Mouse (Mus musculus): ENCODE results near the gene Drd2.
A peak's percentile ranks its signal among the peaks of the same experiment; 100 is the strongest.

Drd2 gene

DNA sequence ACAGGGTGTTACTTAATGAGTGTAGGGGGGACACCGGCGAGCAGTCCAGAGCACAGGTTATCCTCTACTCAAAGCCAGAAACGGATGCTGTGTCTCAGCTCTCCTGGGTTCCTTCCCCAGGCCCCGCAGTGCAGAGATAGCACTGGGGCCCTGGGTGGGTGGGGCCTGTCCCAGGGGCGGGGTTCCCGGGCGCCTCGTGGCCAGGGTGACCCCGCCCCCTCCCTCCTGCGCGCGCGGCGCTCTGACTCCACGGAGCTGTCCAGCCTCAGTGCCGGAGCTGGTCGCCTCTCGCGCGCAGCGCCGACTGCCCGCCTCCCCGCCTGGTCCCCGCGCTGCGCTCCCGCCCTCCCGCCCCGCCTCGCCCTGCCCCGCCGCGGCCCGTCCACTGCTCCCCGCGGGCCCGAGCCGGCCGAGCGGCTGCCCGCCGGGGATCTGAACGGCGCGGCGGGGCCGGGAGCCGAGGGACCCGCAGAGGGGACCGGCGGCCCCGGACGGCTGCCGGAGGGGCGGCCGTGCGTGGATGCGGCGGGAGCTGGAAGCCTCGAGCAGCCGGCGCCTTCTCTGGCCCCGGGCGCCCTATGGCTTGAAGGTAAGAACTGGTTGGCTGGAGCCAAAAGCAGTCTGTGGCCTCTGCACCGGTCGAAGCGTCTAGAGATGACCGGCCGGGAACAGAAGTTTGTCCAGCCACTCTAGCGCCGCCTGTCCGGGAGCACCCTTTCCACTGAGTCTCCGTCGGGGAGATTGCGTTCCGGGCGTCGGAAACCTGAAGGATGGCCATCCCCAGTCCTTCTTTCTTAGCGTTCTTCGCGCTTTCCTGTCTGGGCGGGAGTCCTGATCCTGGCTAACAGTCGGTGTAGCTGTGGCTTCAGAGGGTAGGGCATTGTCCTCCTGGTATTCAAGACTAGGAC lies at the start of gene Drd2:
Gene Drd2, plus strand, starts transcription at position 492 of the 908 bp plus-strand sequence.
- peak; percentile 50 to 58 for DNase-seq

DNA sequence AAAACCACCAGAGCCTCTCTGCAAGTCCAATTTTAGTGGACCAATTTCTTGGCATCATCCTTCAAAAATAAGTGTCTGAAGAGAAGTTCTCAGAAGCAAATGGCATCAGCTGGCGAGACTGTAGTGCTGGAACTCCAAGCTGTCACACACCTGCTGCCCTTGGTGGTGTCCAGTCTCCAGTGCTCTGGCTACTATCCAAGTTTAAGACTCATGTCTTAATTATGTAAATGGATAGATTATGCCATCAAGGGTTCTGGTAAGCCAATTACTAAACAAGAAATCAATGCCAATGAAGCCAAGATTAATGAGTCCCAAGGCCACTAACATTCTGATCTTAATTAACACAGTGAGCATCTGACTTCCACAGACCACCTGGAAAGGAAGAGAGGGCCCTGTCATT lies 45.3 kb upstream of the Drd2 start:
- DNase-seq: peak; percentile 12 to 18

DNA sequence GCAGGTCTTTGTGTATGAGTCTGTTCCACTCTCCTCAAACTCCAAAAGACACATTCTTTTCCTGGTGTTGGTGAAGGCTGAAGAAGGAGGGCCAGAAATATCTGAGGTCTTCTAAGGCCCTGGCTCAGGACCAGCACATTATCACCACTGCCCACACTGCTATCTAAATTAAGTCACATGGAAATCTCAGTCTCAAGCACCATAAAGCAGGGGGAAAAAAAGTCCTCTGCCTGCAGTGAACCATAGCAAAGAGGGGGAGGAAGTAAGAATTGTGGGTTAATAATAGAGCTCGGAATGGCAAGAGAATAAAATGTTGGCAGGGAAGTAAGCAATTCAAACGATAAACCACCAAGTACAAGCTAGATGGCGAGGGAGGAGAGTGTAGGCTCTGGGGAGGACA lies 32.9 kb upstream of the Drd2 start:
- no peak for DNase-seq

DNA sequence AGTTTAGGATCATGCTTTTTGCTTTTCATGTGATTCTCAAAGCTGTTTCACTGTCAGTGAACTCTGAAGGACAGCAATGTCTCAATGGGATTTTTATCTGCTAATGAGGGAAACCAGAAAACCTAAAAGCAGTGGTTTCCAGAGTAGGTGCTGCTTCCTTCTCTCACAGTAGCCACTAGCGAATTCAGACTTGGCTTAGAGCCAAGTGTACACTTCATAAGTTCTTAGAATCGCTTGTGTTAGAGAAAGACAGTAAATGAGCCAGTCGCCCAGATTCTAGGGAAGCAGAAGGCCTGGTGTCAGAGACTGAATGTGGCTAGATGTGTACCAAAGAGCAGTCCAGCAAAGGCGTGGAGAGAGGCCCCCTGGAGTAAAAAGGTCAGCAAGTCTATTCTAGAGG lies 29.6 kb upstream of the Drd2 start:
- DNase-seq: no peak

DNA sequence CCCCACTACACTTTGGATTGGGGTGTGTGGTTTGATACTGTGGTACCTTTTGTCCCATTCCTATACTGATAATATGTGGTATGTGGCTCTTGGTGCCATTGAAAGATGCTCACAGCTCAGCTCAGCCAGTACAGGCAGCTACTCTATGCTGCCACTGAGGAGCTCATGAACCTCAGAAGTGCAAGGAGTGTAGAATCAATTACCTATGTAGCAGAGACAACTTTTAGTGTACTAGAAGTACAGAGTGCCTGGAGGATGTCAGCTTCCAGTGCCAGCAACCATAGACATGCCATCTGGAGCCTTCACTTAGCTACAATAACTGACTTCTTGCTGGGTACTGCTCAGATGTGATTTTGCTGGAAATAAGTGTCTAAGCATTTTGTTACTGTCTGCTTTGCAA lies 21.8 kb upstream of the Drd2 start:
- DNase-seq: no peak

DNA sequence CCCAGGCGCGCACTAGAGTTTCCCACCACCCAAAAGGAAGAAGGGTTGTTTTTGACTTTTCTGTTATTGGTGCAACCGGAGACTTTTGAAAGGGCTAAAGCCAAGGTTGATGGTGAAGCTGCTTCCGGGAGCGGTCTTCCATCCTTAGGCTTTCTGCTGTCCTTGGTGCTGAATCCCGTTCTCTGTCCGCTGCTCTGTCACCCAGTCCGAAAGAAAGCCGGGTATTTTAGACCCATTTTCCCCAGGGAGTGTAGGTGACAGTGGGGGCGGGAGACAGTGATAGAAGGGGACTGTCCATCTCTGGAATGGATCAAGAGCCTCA lies 578 bp downstream of the Drd2 start:
- DNase-seq: peak; percentile 12 to 26

DNA sequence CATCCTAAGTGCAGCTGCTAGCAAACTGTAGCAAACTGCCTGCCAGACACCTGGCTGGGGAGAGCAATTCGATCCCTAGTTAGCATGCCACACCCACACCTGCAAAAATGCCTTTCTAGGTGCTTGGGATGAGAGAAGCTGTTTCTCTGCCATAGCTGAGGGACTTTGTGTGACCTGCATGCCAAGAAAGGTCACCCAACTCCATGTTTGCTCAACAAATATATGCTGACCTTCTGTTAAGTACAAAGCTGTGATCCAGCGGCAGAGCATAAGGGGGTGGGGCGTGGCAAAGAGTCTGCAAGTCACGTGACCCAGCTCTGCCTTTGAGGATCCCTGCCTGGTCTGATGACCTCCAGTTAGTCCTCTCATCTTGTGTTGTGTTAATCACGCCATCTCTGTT lies 25.3 kb downstream of the Drd2 start:
- DNase-seq: no peak

DNA sequence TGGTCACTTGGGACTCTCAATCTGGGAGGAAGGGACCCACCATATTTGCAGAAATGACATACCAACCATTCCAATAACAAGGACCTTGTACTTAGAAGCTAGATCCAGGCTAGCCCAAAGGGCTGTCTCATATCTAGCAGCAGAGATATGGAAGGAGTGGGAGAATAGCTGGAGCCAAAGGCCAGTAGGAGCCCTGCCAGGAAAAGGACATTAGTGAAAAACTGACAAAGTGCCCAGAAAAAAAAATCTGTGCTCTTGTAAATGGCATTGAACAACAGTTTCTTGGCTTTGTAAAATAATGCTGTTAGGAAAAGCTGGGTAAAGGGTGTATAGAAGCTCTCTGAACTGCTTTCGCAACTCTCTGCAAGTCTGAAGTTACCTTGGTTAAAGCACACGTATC lies 33.5 kb downstream of the Drd2 start:
- no peak for DNase-seq

DNA sequence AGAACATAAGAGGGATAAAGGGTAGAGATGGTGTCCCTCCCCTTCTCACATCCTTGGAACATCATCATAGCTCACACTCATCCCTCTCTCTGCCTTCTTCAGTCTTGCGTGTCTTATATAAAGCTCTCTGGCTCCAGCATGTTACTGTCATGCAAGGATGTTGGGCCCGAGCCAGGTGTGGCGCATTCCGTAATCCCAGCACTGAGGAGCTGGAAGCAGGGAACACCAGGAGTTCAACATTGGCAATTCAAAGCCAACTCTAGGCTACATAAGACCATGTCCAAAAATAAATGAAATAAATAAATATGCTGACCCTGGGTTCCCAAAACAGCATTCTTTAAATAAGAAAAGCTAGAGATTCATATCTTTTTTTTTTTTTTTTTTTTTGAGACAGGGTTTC lies 39.5 kb downstream of the Drd2 start:
- peak; percentile 75 to 84 for DNase-seq

DNA sequence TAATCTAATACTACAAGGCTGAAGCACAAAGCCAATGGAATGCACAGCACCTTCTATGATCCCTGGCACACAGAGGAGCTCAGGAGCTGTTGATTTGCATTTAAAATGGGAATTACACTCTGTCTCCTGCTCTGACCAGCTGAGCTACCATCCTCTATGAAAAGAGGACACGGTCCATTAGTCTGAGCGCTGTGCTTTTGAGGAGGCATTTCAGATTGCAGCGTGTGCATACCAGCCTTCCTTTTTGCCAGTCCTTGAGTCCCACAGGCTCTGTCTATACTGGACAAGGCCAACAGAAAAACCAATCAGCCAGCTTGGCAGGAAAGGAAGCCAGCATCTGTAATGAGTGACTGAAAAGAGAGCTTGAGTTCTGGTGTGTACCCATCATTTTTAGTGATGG lies 43.6 kb downstream of the Drd2 start:
- no peak for DNase-seq

DNA sequence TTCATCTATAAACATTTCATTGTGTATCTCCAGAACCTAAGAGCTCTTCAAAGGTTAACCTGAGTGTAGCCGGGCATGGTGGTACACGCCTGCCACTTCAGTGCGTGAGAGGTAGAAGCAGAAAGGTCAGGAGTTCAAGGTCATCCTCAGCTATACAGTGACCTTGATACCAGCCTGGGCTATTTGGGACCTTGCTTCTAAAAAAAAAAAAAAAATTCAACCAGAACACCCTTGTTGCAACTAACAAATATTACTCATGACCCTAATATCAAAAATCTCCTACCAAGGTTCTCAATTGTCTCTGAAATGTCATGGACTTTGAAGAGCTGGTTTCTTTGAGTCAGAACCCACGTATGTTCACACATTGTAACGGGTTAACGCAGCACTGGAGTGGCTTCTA lies 44.4 kb downstream of the Drd2 start:
- DNase-seq: no peak

DNA sequence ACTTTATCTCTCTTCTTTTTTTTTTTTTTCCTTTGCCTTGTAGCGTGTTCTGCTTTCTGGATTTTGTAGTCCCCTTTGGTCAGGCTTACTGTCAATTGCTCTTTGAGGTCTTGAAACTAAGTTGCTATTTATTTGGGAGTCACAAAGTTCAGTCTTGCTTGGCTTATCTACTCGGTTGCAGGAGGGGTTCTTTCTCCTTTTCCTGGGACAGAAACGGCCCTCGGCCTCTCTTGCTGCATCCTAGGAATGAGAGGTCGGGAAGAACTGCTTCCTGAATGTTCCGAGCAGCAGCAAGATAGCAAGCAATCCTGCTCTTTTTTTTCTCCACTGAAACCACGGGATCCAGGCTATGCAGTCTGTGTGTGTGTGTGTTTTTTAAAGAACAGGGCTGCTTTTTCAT lies 44.9 kb downstream of the Drd2 start:
- DNase-seq: no peak

DNA sequence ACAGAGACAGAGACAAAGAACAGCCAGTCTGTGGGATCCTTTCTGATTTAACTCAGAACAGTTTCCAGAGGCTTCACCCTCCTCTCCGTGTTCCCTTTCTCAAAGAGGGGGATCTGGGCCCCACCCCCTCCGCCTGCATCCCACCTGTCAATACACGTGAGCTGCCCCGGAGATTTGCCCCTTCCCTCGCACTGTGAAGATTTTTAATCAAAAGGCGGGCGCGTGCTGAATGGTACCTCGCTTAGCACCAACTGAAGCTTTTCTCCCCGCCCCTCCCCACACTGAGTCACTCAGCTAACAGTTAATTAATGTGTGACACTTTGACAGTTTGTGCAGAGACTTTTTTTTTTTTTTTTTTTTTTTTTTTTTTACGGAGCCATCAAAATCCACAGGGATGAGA lies 45.7 kb downstream of the Drd2 start:
- no peak for DNase-seq

DNA sequence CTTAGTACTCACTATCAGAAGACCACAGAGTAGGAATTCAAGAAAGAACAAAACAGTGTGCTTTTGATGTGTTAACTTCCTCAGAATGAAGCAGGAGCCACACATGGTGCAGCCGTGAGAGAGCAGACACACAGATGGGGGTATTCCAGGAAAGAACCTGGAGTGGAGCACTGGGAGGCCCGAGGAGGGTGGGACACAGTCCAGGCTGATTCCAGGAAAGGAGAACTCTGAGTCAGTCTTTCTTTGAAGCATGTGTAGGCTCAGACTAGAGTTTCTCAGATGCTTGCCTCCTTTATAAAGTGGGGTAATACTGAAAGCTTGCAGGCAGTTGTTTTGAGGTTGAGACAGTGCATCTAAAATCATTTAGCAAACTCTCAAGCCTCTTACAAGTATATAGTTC lies 51.8 kb downstream of the Drd2 start:
- DNase-seq: no peak

DNA sequence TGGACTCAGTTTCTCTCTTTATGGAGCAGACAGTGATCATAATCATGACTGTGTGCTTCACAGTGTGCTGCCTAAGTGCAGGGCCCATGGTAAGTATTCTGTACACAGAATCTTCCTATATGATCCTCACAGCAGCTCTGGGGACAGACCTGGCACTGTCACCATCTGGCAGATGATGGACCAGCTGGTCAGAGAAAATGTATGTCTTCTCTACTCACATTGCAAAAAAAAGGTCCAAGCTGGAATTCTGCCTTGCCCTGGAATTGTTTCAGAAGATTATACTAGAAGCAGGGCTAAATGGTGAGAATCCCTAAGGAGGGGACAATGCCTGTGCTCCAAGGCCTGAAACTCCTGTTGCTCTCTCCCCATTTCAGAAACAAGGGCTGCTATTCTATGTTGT lies 55.6 kb downstream of the Drd2 start:
- DNase-seq: no peak

DNA sequence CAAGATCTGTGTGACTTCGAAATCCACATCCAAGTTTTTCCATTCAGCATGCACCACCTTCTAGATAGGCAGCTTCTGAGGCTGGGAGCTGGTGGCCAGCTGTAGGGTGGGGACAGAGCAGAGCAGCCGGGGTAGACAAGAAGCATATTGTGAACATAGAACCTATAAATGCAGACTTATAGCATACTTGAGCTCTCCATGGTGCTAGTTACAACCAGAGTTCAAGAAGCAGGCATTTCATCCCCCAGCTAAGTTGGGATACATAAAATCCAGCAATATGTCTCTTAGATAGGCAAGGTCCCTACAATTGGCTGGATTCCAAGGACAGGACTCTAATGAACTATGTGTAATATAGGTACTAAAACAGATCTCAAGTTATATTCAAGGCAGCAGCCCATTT lies 63.3 kb downstream of the Drd2 start:
- no peak for DNase-seq

DNA sequence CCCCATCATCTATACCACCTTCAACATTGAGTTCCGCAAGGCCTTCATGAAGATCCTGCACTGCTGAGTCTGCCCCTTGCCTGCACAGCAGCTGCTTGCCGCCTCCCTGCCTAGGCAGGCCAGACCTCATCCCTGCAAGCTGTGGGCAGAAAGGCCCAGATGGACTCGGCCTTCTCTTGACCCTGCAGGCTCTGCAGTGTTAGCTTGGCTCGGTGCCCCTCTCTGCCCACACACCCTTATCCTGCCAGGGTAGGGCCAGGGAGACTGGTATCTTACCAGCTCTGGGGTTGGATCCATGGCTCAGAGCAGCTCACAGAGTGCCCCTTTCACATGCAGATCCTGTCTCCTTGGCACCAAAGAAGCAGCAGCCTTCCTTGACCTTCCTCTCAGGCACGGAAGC lies 66.6 kb downstream of the Drd2 start:
- DNase-seq: peak; percentile 42 to 45

DNA sequence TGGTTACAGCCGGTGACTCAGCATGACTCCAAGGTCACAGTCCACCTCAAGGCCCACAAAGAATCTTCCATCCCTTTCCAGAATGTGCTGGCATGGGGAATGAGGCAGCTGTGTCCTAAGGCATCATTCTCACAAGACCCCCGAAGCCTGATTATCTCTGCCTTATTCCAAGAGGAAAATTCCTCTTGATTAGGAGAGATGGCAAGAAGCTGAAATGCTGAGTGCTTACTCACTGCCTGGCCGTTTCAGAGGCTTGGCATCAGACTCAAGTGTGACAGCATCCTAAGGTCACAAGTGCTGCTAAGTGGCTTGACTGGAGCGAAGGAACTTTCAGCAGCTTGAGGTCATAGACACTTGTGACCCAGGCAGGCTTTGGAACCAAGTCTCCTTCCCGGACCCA lies 70.2 kb downstream of the Drd2 start:
- DNase-seq: no peak

DNA sequence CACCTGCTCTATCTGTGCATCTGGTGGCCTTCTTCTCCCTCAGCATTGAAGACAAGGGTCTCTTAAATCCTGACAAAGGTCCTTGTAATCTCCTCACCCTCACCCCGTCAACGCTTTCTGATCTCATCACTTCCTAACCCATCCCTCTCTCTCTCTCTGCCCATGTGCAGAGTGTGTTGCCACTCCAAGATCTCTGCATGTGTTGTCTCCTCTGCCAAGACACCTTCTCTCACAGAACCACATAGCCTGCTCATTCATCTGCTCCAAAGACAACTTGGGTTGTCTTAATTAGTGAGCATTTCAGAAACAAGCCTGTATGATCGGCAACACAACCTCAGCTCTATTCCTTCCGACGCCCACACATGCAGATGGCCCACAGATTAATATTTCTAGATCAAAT lies 83.4 kb downstream of the Drd2 start:
- DNase-seq: peak; percentile 70 to 76

DNA sequence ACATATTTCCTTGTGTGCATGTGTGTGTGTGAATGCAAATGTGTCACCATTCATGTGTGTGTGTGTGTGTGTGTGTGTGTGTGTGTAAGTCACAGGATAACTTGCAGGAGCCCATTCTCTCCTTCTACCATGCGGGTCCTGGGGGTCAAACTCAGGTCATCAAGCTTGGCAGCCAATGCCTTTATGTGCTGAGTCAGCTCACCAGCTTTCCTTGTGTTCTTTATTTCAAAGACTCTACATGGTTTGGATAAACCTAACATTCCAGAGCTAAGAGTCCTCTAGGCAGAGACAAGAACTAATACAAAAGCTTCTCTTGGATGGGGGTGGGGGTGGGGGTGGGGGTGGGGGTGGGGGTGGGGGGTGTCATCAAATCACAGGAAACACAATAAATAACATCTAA lies 85.2 kb downstream of the Drd2 start:
- DNase-seq: no peak

DNA sequence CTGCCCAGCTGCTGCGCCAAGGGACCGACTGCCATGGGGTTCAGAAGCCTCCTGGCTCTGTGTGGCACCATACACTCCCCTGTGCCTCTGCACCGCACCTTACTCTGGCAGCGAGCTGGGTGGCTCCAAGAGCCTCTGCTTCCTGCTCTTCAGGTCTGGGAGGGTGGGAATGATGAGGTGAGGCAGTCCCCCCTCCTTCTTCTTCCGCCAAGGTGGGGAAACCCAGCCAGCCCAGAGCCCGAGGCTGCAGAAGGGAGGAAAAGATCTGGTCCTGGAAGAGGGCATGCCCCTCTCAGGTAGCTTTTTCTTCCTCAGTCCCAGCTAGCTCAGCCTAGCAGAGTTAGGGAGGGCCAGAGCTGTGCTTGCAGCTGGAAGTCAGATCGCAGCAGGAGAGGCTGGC lies 86.5 kb downstream of the Drd2 start, which contains the start of gene Ankk1:
Gene Ankk1, minus strand, starts transcription at position 101 of the 400 bp plus-strand sequence.
- no peak for DNase-seq

DNA sequence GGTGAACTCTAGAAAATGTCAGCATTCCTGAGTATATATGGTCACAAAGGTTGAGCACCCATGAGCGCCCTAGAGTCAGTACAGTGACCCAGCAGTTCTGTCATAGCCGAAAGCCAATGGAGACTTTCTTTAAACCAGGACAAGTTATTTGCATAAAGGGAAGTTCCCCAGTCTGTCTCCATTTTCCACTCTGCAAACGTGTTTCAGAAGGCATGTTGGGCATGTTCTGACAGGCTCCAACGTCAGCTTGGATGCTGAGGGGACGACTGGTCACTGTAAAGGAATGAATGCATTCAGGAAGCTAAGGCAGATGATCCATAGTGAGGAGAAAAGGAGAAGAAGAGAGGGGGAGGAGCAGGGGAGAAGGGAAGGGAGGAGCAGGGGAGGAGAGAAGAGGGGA lies 87.1 kb downstream of the Drd2 start:
- DNase-seq: no peak

DNA sequence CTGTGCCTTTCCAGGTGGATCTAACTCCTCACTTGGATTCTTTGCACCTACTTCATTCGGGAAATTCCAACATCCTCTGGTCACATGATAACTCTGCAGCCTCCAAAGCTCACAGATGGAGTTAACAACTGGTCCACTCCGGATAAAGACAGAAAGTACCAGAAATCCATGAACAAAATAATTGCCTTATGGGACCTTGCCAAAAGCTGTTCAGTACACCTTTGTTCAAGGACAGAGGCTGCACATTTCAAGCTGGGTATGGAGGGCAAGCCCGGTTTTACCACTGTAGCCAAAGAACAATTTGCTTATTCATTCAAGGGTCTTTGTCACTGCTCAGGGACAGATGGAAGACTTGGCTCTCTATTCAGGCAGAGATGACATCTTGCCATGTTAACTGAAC lies 102.2 kb downstream of the Drd2 start:
- no peak for DNase-seq

DNA sequence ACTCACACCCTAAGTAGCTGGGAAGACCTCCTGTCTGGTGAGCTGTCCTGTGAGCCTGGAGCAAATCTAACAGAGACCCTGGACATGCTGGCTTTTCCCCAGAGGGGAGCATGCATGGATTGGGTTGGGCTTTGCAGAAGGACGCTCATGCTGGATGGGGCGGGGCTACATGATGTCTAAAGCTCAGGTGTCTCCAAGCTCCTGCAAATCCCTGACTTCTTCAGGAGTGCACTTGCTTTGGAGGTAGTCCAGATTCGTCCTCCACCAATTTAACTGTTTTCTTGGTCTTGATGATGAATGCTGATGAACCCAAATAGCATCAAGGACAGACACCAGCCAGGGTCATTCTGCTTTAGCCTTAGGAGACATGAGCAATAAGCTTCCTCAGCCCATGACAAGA lies 110.1 kb downstream of the Drd2 start:
- DNase-seq: no peak

DNA sequence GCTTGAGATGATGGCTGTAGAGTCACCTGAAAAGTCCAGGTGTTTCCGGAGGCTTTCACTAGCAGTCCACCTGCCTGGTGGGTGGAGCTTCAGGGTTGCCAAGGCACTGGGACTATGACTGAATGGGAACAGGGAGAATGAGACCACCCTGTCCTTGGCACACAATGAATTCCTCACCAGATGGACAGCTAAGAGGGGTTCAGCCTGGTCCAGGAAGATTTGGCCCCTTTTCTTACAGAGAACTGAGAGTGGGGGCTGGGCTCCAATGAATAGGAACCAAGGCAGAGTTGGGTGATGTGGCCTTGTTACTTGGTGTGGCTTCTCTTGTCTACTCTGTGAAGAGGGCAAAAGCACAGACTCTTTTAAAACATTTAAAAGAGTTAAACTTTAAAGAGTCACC lies 112.0 kb downstream of the Drd2 start:
- DNase-seq: peak; percentile 34 to 58
